Mouse (Mus musculus) subcutaneous adipose tissue, adult 2 months (tissue): ENCODE measurements around the gene Olfr1281. TPM values are rescaled to one million over a fixed set of nuclear protein-coding genes. Genes with fewer than 3 reads are reported as not detected.

ENCODE experiments used
- polyA plus RNA-seq: library from polyadenylated mRNA; depleted of rRNA; stranded (reverse); fragments of >200 nt; gene quantifications from 2 replicates; pipeline ENCODE4 v1.2.3, GENCODE M21; 2012; ENCODE audit warnings: low replicate concordance; rRNA removed

Gene Olfr1281
- polyA plus RNA-seq = not detected in 2 replicates

GRCm38 (mm10) chr2:111326220-111326619 is at the start of gene Olfr1281:
TSS of gene Olfr1281 (plus strand) at chr2:111326520.

GRCm38 (mm10) chr2:111289836-111290235 is 36.5 kb upstream of the Olfr1281 start, which contains the start of gene Olfr1278:
TSS of gene Olfr1278 (plus strand) at chr2:111290136.

GRCm38 (mm10) chr2:111300374-111300773 is 25.9 kb upstream of the Olfr1281 start, which contains the start of gene Olfr1279:
TSS of gene Olfr1279 (plus strand) at chr2:111300635.

GRCm38 (mm10) chr2:111313717-111314116 is 12.6 kb upstream of the Olfr1281 start, which contains the start of gene Olfr1280:
TSS of gene Olfr1280 (plus strand) at chr2:111314017.

GRCm38 (mm10) chr2:111335976-111336375 is 9.7 kb downstream of the Olfr1281 start, which contains the start of gene Olfr1282:
TSS of gene Olfr1282 (minus strand) at chr2:111336076.

GRCm38 (mm10) chr2:111366490-111366889 is 40.2 kb downstream of the Olfr1281 start, which contains the start of gene Olfr1283:
TSS of gene Olfr1283 (plus strand) at chr2:111366790.

GRCm38 (mm10) chr2:111375222-111375621 is 48.9 kb downstream of the Olfr1281 start, which contains the start of gene Olfr1284:
TSS of gene Olfr1284 (plus strand) at chr2:111375522.

Other genes with a start within 250 kb of the Olfr1281 start
- gene Gm13941, start 220.5 kb upstream of the Olfr1281 start, polyA plus RNA-seq = not detected in 2 replicates
- not detected in 2 replicates for gene Gm15130, start 173.6 kb upstream of the Olfr1281 start, polyA plus RNA-seq
- gene 4930430A15Rik, start 96.9 kb upstream of the Olfr1281 start, polyA plus RNA-seq = not detected in 2 replicates
- gene Olfr1275, start 91.2 kb upstream of the Olfr1281 start, polyA plus RNA-seq = not detected in 2 replicates
- gene Olfr1276, start 72.0 kb upstream of the Olfr1281 start, polyA plus RNA-seq = not detected in 2 replicates
- gene Olfr1277, start 52.4 kb upstream of the Olfr1281 start, polyA plus RNA-seq = not detected in 2 replicates
- gene Olfr1278, start 36.4 kb upstream of the Olfr1281 start, polyA plus RNA-seq = not detected in 2 replicates
- not detected in 2 replicates for gene Olfr1279, start 25.9 kb upstream of the Olfr1281 start, polyA plus RNA-seq
- gene Olfr1280, start 12.5 kb upstream of the Olfr1281 start, polyA plus RNA-seq = not detected in 2 replicates
- not detected in 2 replicates for gene Olfr1282, start 9.6 kb downstream of the Olfr1281 start, polyA plus RNA-seq
- gene Olfr1283, start 40.3 kb downstream of the Olfr1281 start, polyA plus RNA-seq = not detected in 2 replicates
- gene Olfr1284, start 49.0 kb downstream of the Olfr1281 start, polyA plus RNA-seq = not detected in 2 replicates
- not detected in 2 replicates for gene Olfr1286, start 96.6 kb downstream of the Olfr1281 start, polyA plus RNA-seq
- not detected in 2 replicates for gene Olfr1287, start 122.6 kb downstream of the Olfr1281 start, polyA plus RNA-seq
- not detected in 2 replicates for gene Olfr1288, start 147.6 kb downstream of the Olfr1281 start, polyA plus RNA-seq
- gene Olfr1289, start 154.3 kb downstream of the Olfr1281 start, polyA plus RNA-seq = not detected in 2 replicates
- not detected in 2 replicates for gene Olfr1290, start 167.3 kb downstream of the Olfr1281 start, polyA plus RNA-seq
- not detected in 2 replicates for gene Olfr1291-ps1, start 170.7 kb downstream of the Olfr1281 start, polyA plus RNA-seq
- gene Olfr1293-ps, start 198.7 kb downstream of the Olfr1281 start, polyA plus RNA-seq = not detected in 2 replicates
- gene Olfr1294, start 213.8 kb downstream of the Olfr1281 start, polyA plus RNA-seq = not detected in 2 replicates
- not detected in 2 replicates for gene Olfr1295, start 243.2 kb downstream of the Olfr1281 start, polyA plus RNA-seq